Mouse (Mus musculus) ES-Bruce4 (cell line): Measurements from ENCODE around the gene Lpin2.

ENCODE experiments used
- CTCF ChIP-seq: IDR thresholded peaks from one replicate; pipeline ENCODE4 v1.8.1; 2011; ENCODE audit warnings: low read depth, low read length
- EP300 ChIP-seq: IDR thresholded peaks from 2 replicates; pipeline ENCODE4 v1.6.1; 2011; ENCODE audit warnings: low read depth, low read length; ENCODE audit not compliant: insufficient read depth
- POLR2A ChIP-seq: IDR thresholded peaks from one replicate; pipeline ENCODE4 v1.8.1; 2011; ENCODE audit warnings: low read length; ENCODE audit not compliant: insufficient read depth

GRCm38 (mm10) chr17:71267374-71267773 lies 85.0 kb downstream of the Lpin2 start:
- TF ChIP-seq CTCF = no peak
- TF ChIP-seq EP300 = no peak
- no peak for TF ChIP-seq POLR2A
